Mouse (Mus musculus) neural tube, embryonic 12.5 days (tissue): ENCODE measurements around the gene Tdp2. TPM values are rescaled to one million over a fixed set of nuclear protein-coding genes. Genes with fewer than 3 reads are reported as not detected.
A peak's percentile ranks its signal among the peaks of the same experiment; 100 is the strongest.

Experiments
- ATAC-seq: fragments of 200-750 bp; cut with Nextera tagmentation; 2 replicates; pipeline ENCODE4 v1.8.0; 2017; ENCODE audit warnings: low read depth, mild to moderate bottlenecking, moderate TSS enrichment, moderate library complexity; ENCODE audit not compliant: low FRiP score
- H3K27ac ChIP-seq: fragments of 300-500 bp; sonication (generic); 2 replicates; pipeline ENCODE4 v1.5.1; 2016
- H3K27me3 ChIP-seq: fragments of 300-500 bp; sonication (generic); replicated peaks from 2 replicates; pipeline ENCODE4 v1.6.1; 2016; ENCODE audit warnings: mild to moderate bottlenecking
- H3K36me3 ChIP-seq: fragments of 300-500 bp; sonication (generic); 2 replicates; pipeline ENCODE4 v1.6.1; 2016; ENCODE audit warnings: mild to moderate bottlenecking
- H3K4me1 ChIP-seq: fragments of 300-500 bp; sonication (generic); 2 replicates; pipeline ENCODE4 v1.6.1; 2016
- H3K4me2 ChIP-seq: fragments of 300-500 bp; sonication (generic); replicated peaks from 2 replicates; pipeline ENCODE4 v1.6.1; 2016; ENCODE audit warnings: mild to moderate bottlenecking
- H3K4me3 ChIP-seq: fragments of 300-500 bp; sonication (generic); 2 replicates; pipeline ENCODE4 v1.5.1; 2016
- H3K9ac ChIP-seq: fragments of 300-500 bp; sonication (generic); 2 replicates; pipeline ENCODE4 v1.6.1; 2016; ENCODE audit warnings: mild to moderate bottlenecking
- H3K9me3 ChIP-seq: fragments of 300-500 bp; sonication (generic); 2 replicates; pipeline ENCODE4 v1.6.1; 2016; ENCODE audit warnings: mild to moderate bottlenecking
- WGBS: fragments of 180-500 bp; shearing (Covaris S2); methylation state at CpG from one replicate; pipeline ENCODE4 v1.1.7; 2016; 5-methylcytosine and 5-hydroxymethylcytosine counted together
- polyA plus RNA-seq: library from polyadenylated mRNA; unstranded; fragments of >200 nt; fragmentation: Nextera tagmentation; extraction: Ambion mirVana; gene quantifications from 2 replicates; pipeline ENCODE4 v1.2.1, GENCODE M21; 2016

Gene Tdp2
- polyA plus RNA-seq, result 60.9 and 61.5 TPM in 2 replicates

DNA sequence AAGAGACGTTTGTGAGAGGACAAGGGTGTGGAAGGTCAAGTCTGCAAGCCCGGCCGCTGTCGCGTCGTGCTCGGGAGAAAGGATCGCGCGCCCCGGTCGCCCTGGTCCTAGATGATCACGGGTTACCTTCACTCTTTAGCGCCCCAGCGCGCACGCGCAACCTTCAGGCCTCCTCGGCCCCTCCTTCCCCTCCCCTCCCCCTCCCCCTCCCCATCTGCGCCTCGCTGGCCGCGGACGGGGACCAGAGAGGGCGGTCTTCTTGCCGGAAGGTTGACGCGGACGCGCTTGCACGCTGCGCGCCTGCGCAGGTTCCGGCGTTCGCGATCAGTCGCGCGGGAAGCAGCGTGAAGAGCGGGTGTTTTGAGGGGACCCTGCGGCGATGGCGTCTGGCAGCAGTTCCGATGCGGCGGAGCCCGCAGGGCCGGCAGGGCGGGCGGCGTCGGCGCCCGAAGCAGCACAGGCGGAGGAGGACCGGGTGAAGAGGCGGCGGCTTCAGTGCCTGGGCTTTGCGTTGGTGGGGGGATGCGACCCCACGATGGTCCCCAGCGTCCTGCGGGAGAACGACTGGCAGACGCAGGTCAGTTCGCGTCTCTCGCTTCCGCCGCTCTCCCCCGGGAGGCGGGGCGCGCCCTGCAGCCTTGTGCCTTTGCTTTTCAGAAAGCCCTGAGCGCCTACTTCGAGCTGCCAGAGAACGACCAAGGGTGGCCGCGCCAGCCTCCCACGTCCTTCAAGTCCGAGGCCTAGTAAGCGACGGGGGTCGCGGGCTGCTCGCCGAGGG is at the start of gene Tdp2, which contains the start of gene Acot13:
TSS of gene Tdp2 (plus strand) at position 327 of the 778 bp plus-strand sequence.
TSS of gene Acot13 (minus strand) at position 188 of the 778 bp plus-strand sequence.
- Histone ChIP-seq H3K4me2 (peak within 1 kb of the TSS; percentile 70), H3K36me3 (no peaks in the 10 kb centered on the region), H3K4me1 (peaks cover 16% of the 10 kb centered on the region), H3K9ac (peak within 1 kb of the TSS; percentile 93), H3K9me3 (no peaks in the 10 kb centered on the region), H3K27ac (peak within 1 kb of the TSS; percentile 86), H3K27me3 (no peaks in the 10 kb centered on the region), H3K4me3 (peak within 1 kb of the TSS; percentile 92)
- ATAC-seq, result peak; percentile 93
- whole genome bisulfite sequencing, result under 1% methylated on average over 89 of the region's 90 CpGs

DNA sequence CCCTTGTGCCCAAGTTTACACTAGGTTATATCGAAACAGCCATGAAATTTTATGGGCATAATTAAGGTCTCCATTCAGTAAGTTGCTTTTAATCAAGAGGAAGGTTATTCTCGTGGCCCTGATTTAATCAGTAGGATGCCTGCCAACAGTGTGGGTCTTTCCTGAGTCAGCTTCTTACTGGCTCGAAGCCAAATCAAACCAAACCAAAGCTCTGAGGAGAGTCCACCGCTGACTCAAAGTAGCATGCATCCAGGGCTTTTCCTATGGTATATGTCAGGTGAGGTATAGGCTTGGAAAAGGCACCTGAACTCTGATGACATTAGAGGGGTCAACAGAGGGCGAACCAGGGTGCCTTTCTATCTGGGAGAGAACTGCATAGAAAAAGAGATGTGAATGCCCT is 49.6 kb upstream of the Tdp2 start:
- H3K4me3 ChIP-seq, result no peak overlapping the region
- no peaks in the 10 kb centered on the region for H3K36me3 ChIP-seq
- no peak overlapping the region for H3K4me2 ChIP-seq
- no peak overlapping the region for H3K27ac ChIP-seq
- ATAC-seq, result no peak
- no peak overlapping the region for H3K9ac ChIP-seq
- no peaks in the 10 kb centered on the region for H3K4me1 ChIP-seq
- H3K9me3 ChIP-seq, result no peaks in the 10 kb centered on the region
- 72% methylated on average over 5 of the region's 5 CpGs for WGBS
- H3K27me3 ChIP-seq, result no peaks in the 10 kb centered on the region

DNA sequence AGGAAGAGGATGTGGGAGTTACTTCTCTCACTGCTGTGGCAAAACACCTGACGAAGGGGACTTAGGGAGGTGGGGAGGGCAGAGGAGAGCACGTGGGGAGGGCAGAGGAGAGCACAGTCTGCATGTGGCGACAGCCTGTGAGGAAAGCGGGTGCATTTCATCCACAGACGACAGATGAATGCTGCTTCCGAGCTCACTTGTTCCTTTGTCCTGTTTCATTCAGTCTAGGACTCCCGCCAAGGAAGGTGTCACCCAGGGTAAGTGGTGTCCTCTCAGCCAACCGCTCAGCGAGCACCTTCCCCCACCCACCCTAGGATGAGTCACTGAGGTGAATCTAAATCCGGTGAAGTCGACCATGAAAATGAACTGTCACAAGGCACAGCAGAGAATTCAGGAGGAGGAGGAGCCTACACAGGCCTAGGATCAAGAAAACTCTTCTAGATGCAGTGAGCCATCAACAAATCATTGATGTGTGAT is 45.4 kb upstream of the Tdp2 start:
- Histone ChIP-seq H3K36me3 (no peaks in the 10 kb centered on the region), H3K27ac (no peak overlapping the region), H3K4me1 (no peaks in the 10 kb centered on the region), H3K4me3 (no peak overlapping the region), H3K9ac (no peak overlapping the region), H3K4me2 (no peak overlapping the region), H3K27me3 (no peaks in the 10 kb centered on the region), H3K9me3 (no peaks in the 10 kb centered on the region)
- no peak for ATAC-seq
- WGBS, result 63% methylated on average over 11 of the region's 11 CpGs

DNA sequence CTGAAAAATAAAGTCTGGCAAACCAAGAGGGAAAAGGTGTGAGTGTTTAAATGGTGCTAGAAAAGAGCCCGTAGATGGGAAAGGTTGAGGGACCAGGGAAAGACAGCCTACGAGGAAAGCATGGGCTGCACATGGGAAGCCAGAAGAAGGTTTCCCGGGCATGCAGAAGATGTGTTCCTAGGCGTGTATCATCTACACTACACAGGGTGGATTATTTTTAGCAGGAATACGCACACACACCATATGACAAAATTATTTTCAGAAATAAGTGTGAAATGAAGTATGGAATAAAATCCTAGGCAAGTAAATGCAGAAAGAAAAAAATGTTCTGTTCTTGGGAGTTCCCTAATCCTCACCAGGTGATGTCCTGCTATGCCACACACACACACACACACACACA is 44.0 kb upstream of the Tdp2 start:
- no peak for ATAC-seq
- Histone ChIP-seq H3K9ac (no peak overlapping the region), H3K9me3 (no peaks in the 10 kb centered on the region), H3K4me2 (no peak overlapping the region), H3K27me3 (no peaks in the 10 kb centered on the region), H3K4me3 (no peak overlapping the region), H3K36me3 (no peaks in the 10 kb centered on the region), H3K27ac (no peak overlapping the region), H3K4me1 (no peaks in the 10 kb centered on the region)
- 92% methylated on average over 5 of the region's 5 CpGs for WGBS

DNA sequence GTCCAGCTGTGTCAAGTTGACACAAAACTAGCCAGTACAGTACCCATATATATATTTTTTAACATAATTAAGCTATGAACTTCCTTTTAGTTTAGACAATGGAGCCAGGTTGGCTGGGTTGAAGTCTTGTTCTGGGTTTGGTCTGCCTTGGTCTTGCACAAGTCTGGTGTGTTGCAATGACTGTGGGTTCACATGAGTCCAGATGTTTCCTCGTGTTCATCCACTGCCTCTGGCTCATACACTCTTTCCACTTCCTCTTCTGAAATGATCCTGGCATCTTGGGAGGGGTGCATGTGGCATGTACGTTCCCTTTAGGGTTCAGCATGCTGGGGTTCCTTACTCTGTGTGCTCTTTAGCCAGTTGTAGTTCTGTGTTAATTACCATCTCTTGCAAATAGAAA is 40.1 kb upstream of the Tdp2 start:
- H3K4me2 ChIP-seq, result no peak overlapping the region
- no peak overlapping the region for H3K9ac ChIP-seq
- no peak overlapping the region for H3K27ac ChIP-seq
- H3K4me3 ChIP-seq, result no peak overlapping the region
- no peaks in the 10 kb centered on the region for H3K9me3 ChIP-seq
- H3K27me3 ChIP-seq, result no peaks in the 10 kb centered on the region
- no peaks in the 10 kb centered on the region for H3K36me3 ChIP-seq
- WGBS, result 86% methylated on average over 2 of the region's 2 CpGs
- H3K4me1 ChIP-seq, result no peaks in the 10 kb centered on the region
- ATAC-seq, result no peak

DNA sequence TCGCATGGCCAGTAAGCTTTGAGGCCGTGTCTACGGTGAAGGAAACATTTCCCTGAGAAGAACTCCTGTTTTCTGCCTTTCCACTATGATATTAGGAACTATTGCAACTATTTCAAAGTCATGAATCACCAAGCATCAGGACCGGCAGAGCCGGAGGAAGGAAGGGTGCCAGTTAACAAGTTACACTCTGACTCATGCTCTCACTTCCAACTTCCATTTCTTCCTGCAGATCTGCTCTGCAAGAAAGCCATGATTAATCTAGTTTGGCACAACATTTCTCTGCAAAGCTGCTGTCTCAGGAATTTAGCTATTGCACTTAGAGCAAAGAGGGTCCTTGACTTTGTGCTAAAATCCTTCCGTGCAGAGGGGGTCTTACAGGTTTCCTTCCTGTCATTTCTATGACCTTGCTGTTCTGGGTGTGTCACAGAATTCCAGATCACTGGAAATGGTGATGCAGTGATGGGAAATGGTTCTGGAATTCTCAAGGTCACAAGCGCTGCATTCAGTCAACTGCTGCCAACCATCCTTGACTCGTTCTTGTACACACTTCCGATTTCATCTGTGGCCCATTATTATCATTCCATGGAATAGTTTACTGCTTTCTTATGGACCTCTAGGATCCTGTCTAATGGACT is 39.0 kb upstream of the Tdp2 start:
- no peak overlapping the region for H3K27ac ChIP-seq
- no peaks in the 10 kb centered on the region for H3K36me3 ChIP-seq
- WGBS, result 92% methylated on average over 9 of the region's 9 CpGs
- no peak for ATAC-seq
- no peak overlapping the region for H3K9ac ChIP-seq
- no peak overlapping the region for H3K4me3 ChIP-seq
- H3K4me1 ChIP-seq, result no peaks in the 10 kb centered on the region
- no peaks in the 10 kb centered on the region for H3K27me3 ChIP-seq
- H3K9me3 ChIP-seq, result no peaks in the 10 kb centered on the region
- H3K4me2 ChIP-seq, result no peak overlapping the region

DNA sequence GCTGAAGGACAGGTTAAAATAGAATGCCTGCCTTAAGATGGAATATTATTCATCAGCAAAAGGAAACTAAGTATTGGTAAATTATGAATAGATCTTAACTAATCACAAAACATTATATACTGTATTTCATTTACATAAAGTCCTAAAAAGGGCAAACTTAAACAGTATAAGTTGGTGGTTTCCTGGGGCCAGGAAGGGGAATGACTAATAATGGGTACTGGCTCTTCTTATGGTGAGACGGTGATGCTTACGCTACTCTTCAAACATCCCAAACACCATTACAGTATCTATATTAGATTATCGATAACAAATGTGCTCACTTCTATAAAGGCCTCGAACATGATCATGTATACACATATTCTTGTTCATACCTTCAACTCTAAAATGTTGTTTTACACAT is 32.8 kb upstream of the Tdp2 start:
- Histone ChIP-seq H3K27ac (no peak overlapping the region), H3K4me2 (no peak overlapping the region), H3K4me1 (peaks cover 9% of the 10 kb centered on the region), H3K9ac (no peak overlapping the region), H3K4me3 (no peak overlapping the region), H3K9me3 (no peaks in the 10 kb centered on the region), H3K27me3 (no peaks in the 10 kb centered on the region), H3K36me3 (no peaks in the 10 kb centered on the region)
- 97% methylated on average over 4 of the region's 4 CpGs for WGBS
- ATAC-seq, result no peak

DNA sequence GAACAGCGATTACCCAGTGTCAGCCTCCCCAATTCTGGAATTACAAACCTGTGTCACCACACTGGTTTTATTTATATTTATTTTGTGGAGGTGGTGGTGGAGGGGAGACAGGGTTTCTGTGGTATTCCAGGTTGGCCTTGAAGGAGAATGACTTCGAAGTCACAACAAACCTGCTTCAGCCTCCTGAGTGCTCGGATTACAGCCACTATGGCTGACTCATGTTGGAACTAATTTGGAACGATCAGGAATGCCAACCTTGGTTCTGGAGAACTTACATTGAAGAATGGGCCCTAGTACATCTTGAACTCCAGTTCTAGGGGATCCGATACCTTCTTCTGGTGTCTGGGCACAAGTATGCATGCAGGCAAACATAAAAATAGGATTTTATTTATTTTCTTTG is 32.1 kb upstream of the Tdp2 start:
- Histone ChIP-seq H3K36me3 (no peaks in the 10 kb centered on the region), H3K27ac (no peak overlapping the region), H3K4me2 (peak overlapping the region; percentile 79), H3K27me3 (no peaks in the 10 kb centered on the region), H3K9ac (no peak overlapping the region), H3K9me3 (no peaks in the 10 kb centered on the region), H3K4me1 (peaks cover 14% of the 10 kb centered on the region), H3K4me3 (peak overlapping the region; percentile 97; the same call in 1 of the 2 replicates)
- 74% methylated on average over 5 of the region's 5 CpGs for WGBS
- no peak for ATAC-seq

DNA sequence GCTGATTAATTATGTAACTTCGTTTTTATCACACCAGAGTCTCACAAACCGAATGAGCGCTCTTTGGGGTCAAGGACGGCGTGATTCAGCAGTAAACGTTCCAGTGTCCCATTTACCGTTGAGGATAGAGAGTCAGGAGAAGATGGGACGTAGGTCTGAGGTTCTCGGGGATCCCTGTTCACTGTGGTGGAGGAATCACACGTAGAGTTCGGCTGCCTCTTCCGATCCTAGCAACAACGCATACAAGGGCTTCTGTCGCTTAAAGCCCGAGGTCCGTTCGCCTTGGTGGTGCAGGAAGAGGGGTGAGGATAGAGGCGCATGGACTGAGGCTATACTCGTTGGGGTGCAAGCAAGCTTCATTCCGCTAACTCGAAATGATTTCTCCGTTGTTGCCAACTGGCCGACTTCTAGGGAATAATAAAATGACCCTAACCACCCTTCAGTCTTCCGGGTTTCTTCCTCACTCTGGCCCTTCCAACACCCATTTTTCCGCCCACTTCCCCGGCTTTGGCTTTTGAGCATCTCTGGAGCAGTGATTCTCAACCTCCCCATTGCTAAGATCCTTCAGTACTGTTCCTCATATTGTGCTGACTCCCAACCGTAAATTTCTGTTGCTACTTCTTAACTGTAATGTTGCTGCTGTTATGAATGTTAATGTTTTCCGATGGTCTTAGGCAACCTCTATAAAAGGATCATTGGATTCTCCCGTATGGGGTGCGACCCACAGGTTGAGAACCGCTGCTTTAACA is 31.4 kb upstream of the Tdp2 start:
- Histone ChIP-seq H3K36me3 (peaks cover 3% of the 10 kb centered on the region; the same call in 1 of the 2 replicates), H3K4me3 (peak overlapping the region; percentile 97), H3K27ac (no peak overlapping the region), H3K27me3 (no peaks in the 10 kb centered on the region), H3K9ac (peak overlapping the region; percentile 49), H3K9me3 (no peaks in the 10 kb centered on the region), H3K4me1 (peaks cover 17% of the 10 kb centered on the region), H3K4me2 (peak overlapping the region; percentile 79)
- peak; percentile 31 for ATAC-seq
- under 1% methylated on average over 31 of the region's 31 CpGs for WGBS

DNA sequence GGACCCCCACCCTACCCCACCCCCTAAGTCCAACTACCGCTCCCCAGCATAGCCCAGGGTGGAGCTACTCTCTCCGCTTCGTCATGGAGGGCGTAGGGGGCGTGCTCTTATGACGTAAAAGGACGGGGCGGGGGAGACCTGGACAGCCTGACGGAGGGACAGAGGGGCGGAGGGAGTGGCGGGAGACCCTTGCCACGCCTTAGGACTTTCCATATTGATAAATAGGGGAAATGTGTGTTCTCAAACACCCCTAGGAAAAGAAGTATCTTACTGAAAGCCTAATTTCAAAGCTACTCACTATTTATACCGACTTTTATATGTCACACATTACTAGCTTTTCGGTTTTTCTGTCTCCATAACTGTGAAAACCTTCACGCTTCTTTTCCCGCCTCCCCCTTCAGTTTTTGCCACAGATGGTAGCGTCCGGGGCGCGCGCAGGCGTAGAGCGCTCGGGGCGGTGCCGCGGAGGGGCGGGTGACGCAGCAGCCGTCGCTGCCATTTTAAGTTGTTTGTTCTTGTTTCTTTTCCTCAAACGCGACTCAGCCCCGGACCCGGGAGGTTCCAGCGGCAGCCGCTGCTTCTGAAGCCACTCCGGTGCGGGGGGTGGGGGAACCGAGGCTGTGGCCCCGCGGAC is 30.7 kb upstream of the Tdp2 start:
- Histone ChIP-seq H3K27me3 (no peaks in the 10 kb centered on the region), H3K4me2 (peak overlapping the region; percentile 79), H3K9me3 (no peaks in the 10 kb centered on the region), H3K9ac (peak overlapping the region; percentile 95), H3K4me3 (peak overlapping the region; percentile 97), H3K4me1 (peaks cover 17% of the 10 kb centered on the region), H3K27ac (peak overlapping the region; percentile 97), H3K36me3 (peaks cover 8% of the 10 kb centered on the region)
- WGBS, result under 1% methylated on average over 42 of the region's 42 CpGs
- ATAC-seq, result peak; percentile 97

DNA sequence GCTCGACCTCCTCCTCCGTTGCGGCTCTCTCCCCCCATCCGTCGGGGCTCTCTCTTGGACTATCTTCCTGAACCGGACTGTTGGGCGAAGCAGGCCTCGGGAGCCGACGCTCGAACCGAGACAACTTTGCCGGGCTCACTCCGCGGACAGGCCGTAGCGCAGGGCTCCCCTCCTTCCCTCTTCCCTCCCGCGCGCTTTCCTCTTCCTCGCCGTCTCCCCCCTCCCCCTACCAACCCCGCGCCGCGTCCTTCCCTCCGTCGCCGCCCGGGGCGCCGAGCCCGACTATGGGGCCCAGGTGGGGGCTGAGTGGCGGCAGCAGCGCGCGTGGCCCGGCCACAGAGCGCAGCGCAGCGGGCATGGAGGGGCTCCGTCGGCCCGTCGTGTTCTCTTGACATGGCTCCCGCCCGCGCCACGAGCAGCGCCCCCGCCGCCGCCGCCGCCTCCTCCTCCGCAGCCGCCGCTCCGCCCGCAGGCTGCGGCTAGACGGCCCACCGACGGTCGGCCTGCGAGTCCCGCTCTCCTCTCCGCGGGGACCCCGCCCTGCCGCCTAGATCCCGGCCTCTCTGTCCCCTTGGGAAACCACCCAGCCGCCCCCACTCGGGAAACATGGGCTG is 30.1 kb upstream of the Tdp2 start, which contains the start of gene BC005537:
TSS of gene BC005537 (plus strand) at position 350 of the 614 bp plus-strand sequence.
- H3K9me3 ChIP-seq, result no peaks in the 10 kb centered on the region
- H3K4me2 ChIP-seq, result peak within 1 kb of the TSS; percentile 79
- H3K36me3 ChIP-seq, result peaks cover 9% of the 10 kb centered on the region
- H3K4me1 ChIP-seq, result peaks cover 17% of the 10 kb centered on the region
- H3K4me3 ChIP-seq, result peak within 1 kb of the TSS; percentile 97
- H3K27me3 ChIP-seq, result no peaks in the 10 kb centered on the region
- under 1% methylated on average over 70 of the region's 74 CpGs for WGBS
- peak; percentile 55 for ATAC-seq
- peak within 1 kb of the TSS; percentile 95 for H3K9ac ChIP-seq
- peak within 1 kb of the TSS; percentile 97 for H3K27ac ChIP-seq
